Mouse (Mus musculus): ENCODE measurements at regions not wholly inside any gene's neighbourhood (a gene's known extent, or its start where the extent isn't known, plus 50 kb on each side); places are given as distances from the start of the nearest gene placed in this dataset.

DNA sequence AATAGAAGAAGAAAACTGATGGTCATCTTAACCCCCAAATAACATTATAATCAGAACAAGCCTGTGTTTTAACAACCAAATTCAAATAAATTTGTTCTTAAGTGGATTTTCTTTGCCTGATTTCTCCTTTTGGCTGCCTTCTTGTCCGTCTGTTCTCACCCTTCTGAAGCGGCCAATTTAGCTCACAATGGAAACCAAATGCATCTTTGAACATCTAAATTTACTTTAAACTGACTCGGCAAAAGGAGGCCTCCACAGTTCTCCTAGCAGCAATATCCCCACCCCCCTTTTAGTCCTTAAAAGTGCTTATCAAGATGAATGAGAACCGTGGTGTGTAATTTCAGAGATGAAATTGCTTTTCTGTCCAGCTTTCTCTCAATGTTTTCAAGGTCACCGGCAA, 389.6 kb upstream of the Adamts16 start:
- no peak for DNase-seq

GRCm38 (mm10) chr13:71214776-71215175, 373.2 kb upstream of the Adamts16 start:
- no peak for DNase-seq

DNA sequence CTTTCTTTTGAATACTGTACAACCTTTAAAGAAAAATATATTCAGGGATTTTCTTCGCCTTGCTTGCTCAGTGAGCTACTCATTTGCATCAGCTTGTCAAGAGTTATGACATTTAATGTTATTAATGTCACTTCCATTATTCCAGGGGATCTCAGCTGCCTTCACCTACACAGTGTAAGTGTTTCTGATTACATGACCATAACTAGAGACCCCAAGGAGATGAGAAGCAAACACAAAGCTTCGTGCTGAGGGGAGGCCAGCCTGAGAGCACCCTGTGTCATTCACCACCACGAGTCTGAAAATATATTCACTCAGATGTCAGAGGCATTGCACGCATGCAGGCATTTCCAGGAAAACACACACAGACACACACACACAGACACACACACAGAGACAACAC, 369.8 kb upstream of the Adamts16 start:
- DNase-seq = no peak

DNA sequence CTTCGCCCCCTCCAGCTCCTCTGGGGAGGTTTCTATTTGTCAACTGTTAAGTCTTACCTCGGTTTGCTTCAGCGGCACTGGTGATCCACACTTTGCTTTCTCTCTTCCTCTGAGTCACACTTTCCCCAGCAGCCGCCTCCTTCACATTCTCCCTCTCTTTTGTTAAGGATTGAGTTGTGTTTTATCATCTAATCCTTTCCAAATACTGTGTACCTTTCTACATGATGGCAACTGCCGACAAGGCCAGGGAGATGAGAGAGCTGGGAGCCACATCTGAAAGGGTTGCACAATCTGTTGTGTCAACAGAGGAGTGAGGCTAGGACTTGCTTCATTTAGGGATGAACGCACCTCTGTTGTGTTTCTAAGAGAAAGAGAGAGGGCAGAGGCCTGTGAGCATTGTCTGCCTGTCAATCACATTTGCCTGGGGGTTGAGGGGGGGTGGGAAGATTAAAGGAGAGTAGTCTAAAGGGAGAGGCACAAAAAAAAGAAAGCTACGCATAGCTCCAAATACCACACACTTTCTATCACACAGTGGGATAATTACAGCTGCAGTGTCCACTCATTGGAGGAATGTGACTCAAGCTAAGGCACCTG, 369.1 kb upstream of the Adamts16 start:
- DNase-seq = no peak

DNA sequence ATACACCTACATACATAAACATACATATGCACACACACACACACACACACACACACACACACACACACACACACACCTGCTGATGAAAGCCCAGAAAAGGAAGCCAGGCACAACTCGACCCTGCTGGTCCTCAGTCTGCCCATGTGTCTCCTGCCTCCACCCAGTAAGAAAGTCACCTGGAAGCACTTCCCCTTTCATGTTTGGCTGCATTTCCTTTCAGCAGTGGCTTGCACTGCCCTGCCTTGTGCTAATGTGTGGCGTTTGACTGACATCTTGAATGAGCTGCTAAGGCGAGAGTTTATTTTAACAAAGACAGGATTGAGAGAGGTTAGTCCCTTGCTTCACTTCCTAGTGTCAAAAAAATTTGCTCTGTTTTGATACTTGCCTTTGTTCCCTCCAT, 364.1 kb upstream of the Adamts16 start:
- DNase-seq = no peak

DNA sequence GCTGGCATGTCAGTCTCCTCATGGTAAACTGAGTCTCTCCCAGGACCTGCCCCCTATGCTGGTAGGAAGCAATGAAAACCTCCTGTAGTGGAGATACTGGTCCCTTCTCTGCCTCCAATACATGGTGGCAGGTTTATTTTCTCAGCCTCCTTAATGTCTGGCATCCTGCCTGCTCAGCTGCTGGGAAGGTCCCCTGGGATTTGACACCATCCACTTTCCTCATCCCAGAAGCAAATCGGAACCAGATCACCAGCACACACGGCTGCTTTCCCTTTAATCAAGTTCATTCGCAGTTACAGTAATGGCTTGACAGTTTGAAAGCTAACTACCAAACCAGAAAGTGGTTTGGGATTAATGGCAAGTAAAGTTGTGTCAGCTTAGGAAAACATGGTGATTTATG, 359.0 kb upstream of the Adamts16 start:
- no peak for DNase-seq

GRCm38 (mm10) chr13:71195675-71196074, 354.1 kb upstream of the Adamts16 start:
- no peak for DNase-seq

GRCm38 (mm10) chr13:71184500-71184899, 342.9 kb upstream of the Adamts16 start:
- DNase-seq = no peak

DNA sequence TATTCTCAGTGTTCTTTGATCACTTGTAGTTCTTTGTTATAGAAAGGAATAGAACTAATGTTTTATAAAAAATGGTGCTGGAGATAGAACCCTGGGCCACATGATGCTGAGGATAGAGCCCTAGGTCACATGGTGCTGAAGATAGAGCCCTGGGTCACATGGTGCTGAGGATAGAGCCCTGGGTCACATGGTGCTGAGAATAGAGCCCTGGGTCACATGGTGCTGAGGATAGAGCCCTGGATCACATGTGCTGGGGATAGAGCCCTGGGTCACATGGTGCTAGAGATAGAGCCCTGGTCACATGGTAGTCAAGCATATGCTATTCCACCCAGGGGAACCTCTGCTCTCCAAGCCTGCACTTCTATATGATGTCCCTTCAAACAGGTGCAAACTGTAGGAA, 337.5 kb upstream of the Adamts16 start:
- no peak for DNase-seq

- DNase-seq = no peak
Measured at GRCm38 (mm10) chr13:71174335-71174734, 332.7 kb upstream of the Adamts16 start.

DNA sequence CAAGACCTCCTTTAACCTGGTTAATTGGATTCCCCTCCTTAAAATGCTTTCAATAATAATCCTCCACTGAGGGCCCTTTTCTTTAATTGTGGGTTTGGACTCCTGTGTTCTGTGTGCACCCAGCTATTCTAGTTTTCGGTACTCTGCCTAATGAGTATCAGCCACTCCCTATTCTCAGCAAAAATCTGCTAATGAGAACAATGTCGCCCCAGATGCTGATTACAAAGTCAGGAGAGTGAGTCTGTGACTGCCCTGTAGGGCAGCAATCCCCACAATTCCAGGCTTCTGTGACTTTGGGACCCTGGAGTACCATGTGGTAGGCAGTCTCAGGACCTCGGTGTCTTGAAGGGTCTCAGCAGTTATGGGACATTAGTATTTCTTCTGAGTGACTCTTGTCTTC, 324.6 kb upstream of the Adamts16 start:
- DNase-seq = no peak

GRCm38 (mm10) chr13:71165096-71165920, 323.7 kb upstream of the Adamts16 start:
- DNase-seq = no peak

DNA sequence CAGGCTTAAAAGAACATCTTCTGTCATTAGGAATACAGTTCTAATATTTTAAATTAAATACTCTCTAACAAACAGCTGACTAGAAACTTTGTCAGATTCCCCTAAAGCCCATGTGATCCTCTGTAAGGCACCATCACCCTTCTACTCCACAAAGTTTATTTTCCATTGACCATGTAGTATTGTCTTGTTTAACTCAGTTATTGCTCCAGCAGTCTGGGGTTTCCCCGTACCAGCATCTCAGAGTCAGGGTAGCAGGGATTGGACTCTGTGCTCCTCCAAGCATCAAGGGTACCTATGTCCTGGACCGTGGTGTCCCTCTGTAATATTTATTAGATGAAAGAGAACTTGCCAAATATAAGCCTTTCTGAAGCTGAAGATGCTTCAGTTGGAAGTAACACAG, 322.4 kb upstream of the Adamts16 start:
- DNase-seq = no peak

DNA sequence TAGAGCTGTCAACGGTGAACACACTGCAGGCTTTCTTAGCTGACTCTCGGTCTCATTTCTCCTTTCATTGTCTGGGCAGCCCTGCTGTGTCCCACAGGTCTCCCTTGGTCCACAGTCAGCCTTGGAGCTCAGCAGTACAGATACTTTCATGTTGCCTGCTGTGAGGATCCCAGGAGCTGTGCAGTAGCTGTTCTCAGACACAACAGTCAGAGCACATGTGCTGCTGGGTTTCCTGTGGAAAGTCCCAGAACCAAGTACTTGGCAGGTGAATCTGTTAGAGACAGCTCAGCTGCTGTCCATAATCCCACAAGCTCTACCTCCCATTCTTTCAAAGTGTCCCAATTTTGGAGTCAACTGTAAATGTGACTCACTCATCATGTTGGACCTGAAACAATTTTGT, 321.3 kb upstream of the Adamts16 start:
- no peak for DNase-seq

- DNase-seq = no peak
Measured at GRCm38 (mm10) chr13:71158300-71158860, 316.8 kb upstream of the Adamts16 start.

DNA sequence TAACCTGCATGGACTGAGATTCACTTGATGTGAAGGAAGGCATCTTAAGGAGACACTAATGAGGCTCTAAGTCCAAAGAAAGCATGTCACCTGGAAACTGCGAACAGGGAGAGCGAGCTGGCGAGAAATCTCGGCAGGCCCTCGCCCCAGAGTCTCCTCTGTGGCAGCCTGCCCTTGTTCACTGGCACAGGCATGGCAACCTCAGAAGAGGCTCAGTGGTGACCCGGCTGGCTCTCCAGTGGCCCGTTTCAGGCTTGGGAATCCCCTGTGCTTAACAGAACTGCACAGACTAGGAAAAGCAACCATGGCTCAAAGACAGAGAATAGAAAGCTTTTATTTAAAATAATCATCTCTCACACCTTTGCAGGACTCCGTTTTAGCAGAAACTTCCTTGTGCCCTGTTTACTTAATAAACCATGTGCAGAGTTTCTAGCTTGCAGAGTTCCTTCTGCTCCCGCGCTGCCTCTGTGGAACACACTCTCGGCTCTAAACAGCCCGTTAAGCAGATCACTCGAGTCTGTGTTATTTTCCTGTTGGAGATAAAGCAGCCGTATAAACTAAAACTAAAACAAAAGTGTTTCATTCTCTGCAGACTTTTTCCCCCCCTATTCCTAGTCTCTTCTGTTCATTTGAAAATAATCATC, 316.2 kb upstream of the Adamts16 start:
- no peak for DNase-seq

GRCm38 (mm10) chr13:71150092-71150491, 308.5 kb upstream of the Adamts16 start:
- DNase-seq = no peak

- no peak for DNase-seq
Measured at GRCm38 (mm10) chr13:71149303-71149696, 307.7 kb upstream of the Adamts16 start.

GRCm38 (mm10) chr13:71148491-71149302, 307.1 kb upstream of the Adamts16 start:
- no peak for DNase-seq

DNA sequence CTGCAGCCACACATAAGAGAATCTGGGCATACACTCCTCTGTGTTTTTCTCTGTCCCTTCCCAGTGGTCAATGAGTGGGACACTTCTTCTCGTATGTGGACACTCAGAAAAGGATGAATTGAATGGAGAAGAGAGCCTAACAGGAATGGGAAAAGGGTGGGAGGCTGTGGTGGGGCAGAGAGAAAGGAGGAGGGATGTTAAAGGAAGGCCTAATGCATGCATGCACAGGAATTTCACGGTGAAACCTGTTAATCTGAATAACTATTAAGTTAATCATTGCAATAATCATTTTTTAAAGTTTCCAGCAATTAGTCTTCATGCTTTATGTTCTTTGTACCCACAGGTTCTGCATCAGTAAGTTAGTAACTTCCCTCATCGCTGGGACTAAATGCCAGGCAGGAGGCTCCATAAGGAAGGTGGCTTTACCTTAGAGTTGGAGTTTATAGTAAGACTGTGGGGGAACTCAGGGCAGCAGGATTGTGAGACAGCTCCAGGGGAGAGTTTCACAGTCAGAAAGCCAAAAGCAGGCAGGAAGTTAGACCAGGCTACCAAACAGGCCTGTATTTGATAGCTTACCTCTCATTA, 305.3 kb upstream of the Adamts16 start:
- no peak for DNase-seq

DNA sequence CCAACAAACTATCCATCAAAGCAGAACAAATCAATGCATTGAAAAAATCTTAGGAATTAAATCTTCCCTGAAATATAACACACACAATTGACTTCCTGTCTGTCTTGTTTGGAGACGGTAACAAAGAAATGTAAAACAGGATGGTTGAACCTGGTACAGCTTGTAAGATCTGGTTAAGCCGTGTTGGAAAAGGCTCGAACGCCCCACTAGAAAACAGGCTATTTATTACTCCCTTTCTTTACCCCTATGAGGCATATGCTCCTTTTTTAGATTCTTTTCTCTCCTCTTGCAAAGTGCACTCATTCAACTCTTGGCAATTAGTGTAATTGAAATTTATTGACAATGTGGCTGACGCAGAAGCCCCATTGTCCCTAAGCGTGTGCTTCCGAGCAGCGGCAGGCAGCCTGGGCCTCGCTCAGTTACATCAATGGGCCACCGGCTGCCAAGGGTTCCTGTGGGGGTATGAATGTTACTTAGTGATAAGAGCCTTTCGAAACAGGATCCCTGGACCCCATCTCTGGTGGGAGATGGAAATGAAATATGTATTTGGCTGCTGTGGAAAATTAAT, 297.2 kb upstream of the Adamts16 start:
- DNase-seq = no peak

GRCm38 (mm10) chr13:71135940-71136632, 294.5 kb upstream of the Adamts16 start:
- DNase-seq = no peak

Data from B cell, adult 2 months (primary cell).